Mouse (Mus musculus) midbrain, embryonic 15.5 days (tissue): ENCODE data around the gene Tnxb. TPM values are rescaled to one million over a fixed set of nuclear protein-coding genes. Genes with fewer than 3 reads are reported as not detected.
"Not testable (repeated sequence)": the region's sequence is repeated elsewhere in the genome, so short reads cannot be mapped to it uniquely, and the experiment has no call there.

ENCODE experiments used
- ATAC-seq: fragments of 200-750 bp; cut with Nextera tagmentation; replicated peaks from 2 replicates; pipeline ENCODE4 v1.8.0; 2017; ENCODE audit warnings: moderate TSS enrichment
- H3K27ac ChIP-seq: fragments of 300-500 bp; sonication (generic); 2 replicates; pipeline ENCODE4 v1.5.1; 2015; ENCODE audit warnings: mild to moderate bottlenecking, inconsistent platforms
- H3K27me3 ChIP-seq: fragments of 300-500 bp; sonication (generic); replicated peaks from 2 replicates; pipeline ENCODE4 v1.6.1; 2015; ENCODE audit warnings: inconsistent platforms
- H3K36me3 ChIP-seq: fragments of 300-500 bp; sonication (generic); replicated peaks from 2 replicates; pipeline ENCODE4 v1.6.1; 2015; ENCODE audit warnings: inconsistent platforms
- H3K4me1 ChIP-seq: fragments of 300-500 bp; sonication (generic); 2 replicates; pipeline ENCODE4 v1.6.1; 2015; ENCODE audit warnings: inconsistent platforms
- H3K4me2 ChIP-seq: fragments of 300-500 bp; sonication (generic); 2 replicates; pipeline ENCODE4 v1.6.1; 2015; ENCODE audit warnings: inconsistent platforms, mild to moderate bottlenecking, moderate library complexity
- H3K4me3 ChIP-seq: fragments of 300-500 bp; sonication (generic); 2 replicates; pipeline ENCODE4 v1.5.1; 2015; ENCODE audit warnings: mild to moderate bottlenecking, inconsistent platforms
- H3K9ac ChIP-seq: fragments of 300-500 bp; sonication (generic); 2 replicates; pipeline ENCODE4 v1.6.1; 2015; ENCODE audit warnings: mild to moderate bottlenecking, inconsistent platforms
- H3K9me3 ChIP-seq: fragments of 300-500 bp; sonication (generic); 2 replicates; pipeline ENCODE4 v1.6.1; 2016; ENCODE audit warnings: inconsistent platforms
- WGBS: fragments of 180-500 bp; shearing (Covaris S2); methylation state at CpG from one replicate; pipeline ENCODE4 v1.1.7; 2015; ENCODE audit warnings: mixed read lengths; 5-methylcytosine and 5-hydroxymethylcytosine counted together
- polyA plus RNA-seq: library from polyadenylated mRNA; unstranded; fragments of >200 nt; fragmentation: Nextera tagmentation; extraction: Ambion mirVana; gene quantifications from 2 replicates; pipeline ENCODE4 v1.2.1, GENCODE M21; 2015

Gene Tnxb
- polyA plus RNA-seq, 1 experiment from 2014 or later: 0.18 TPM

DNA sequence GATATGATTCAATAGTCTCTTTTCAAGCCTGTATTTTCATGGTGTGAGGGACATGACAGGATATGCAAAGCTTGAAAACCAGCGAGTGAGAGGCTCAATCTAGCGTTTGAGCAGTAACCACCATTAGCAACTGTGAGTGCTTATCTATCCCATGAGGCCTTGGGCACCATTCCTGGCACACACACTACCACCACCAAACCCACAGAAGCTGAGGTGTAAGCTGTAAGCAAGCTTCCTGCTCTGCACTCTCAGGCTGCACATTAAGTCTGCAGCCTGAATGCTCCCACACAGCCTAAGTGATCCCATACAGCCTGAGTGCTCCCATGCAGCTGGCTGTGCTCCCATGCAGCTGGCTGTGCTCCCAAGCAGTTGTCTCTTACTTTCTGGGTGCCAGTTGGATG is 30.3 kb downstream of the Tnxb start:
- Histone ChIP-seq H3K9me3 (no peaks in the 10 kb centered on the region), H3K4me3 (no peak overlapping the region), H3K4me1 (peaks cover 5% of the 10 kb centered on the region)

GRCm38 (mm10) chr17:34706476-34706875 is 36.1 kb downstream of the Tnxb start:
- not testable (repeated sequence) for H3K36me3 ChIP-seq, H3K27ac ChIP-seq, H3K9me3 ChIP-seq, ATAC-seq, H3K27me3 ChIP-seq, H3K4me1 ChIP-seq, H3K4me2 ChIP-seq, H3K4me3 ChIP-seq, H3K9ac ChIP-seq
- 83% methylated on average over 2 of the region's 2 CpGs for WGBS

More for the DNA sequence above, 30.3 kb downstream of the Tnxb start:
- Histone ChIP-seq H3K36me3 (no peaks in the 10 kb centered on the region), H3K9ac (no peak overlapping the region), H3K27ac (no peak overlapping the region; the same call in 1 of the 2 replicates), H3K4me2 (no peak overlapping the region), H3K27me3 (no peaks in the 10 kb centered on the region)
- ATAC-seq: no peak
- WGBS: 61% methylated on average over 2 of the region's 2 CpGs

DNA sequence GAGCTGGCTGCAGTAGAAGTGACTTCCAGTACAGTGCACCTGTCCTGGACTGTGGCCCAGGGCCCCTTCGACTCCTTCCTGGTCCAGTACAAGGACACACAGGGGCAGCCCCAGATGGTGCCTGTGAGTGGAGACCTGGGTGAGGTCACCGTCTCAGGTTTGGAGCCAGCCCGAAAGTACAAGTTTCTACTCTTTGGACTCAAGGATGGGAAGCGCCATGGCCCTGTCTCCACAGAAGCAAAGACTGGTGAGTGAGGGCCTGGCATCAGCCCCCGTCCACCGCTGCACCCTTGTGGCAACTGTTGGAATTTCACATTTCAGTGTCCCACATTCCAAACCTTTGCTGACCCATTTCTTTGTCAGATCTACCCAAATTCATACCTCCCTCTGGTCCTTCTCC is 42.6 kb downstream of the Tnxb start:
- Histone ChIP-seq H3K36me3 (no peaks in the 10 kb centered on the region), H3K4me3 (no peak overlapping the region), H3K27me3 (no peaks in the 10 kb centered on the region), H3K4me2 (no peak overlapping the region), H3K9me3 (no peaks in the 10 kb centered on the region), H3K4me1 (no peaks in the 10 kb centered on the region), H3K27ac (no peak overlapping the region), H3K9ac (no peak overlapping the region)
- ATAC-seq: no peak
- WGBS: 43% methylated on average over 6 of the region's 6 CpGs

DNA sequence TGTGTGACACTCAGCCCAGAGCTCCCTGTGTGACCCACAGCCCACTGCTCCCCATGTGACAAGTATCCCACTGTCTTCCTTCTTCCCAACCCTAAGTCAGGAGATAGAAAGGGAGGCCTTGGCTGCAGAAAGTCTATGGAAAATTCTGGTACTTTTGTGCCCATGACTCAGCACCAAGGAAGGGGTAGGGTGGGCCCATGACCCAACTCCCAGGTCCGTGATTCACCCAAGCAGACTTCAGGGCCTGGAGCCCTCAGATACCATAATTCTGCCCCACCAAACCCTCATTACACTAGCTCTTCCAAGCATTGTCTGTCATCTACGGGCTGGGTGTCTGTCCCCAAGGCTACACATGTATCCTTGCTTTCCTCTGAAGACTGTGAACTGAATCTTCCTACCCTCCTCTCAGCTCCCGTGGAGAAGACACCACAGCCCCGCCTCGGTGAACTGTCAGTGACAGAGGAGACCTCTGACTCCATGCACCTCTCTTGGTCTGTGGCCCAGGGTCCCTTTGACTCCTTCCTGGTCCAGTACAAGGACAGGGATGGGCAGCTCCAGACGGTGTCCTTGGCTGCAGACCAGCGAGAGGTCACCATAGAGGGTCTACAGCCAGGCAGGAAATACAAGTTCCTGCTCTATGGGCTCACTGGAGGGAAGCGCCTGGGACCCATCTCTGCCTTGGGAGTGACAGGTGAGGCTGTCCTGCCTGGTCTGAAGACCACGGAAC is 44.0 kb downstream of the Tnxb start:
- not testable (repeated sequence) for H3K4me1 ChIP-seq, H3K27ac ChIP-seq, H3K4me3 ChIP-seq, H3K27me3 ChIP-seq, H3K4me2 ChIP-seq, H3K36me3 ChIP-seq, ATAC-seq, H3K9me3 ChIP-seq, H3K9ac ChIP-seq
- WGBS: 83% methylated on average over 9 of the region's 9 CpGs

GRCm38 (mm10) chr17:34714908-34715445 is 44.6 kb downstream of the Tnxb start:
- H3K4me1 ChIP-seq, H3K9me3 ChIP-seq, H3K9ac ChIP-seq, H3K4me2 ChIP-seq, H3K27ac ChIP-seq, ATAC-seq, H3K36me3 ChIP-seq, H3K27me3 ChIP-seq, H3K4me3 ChIP-seq: not testable (repeated sequence)
- 87% methylated on average over 5 of the region's 5 CpGs for WGBS

- H3K27ac ChIP-seq, H3K9ac ChIP-seq: not testable (repeated sequence)
These were observed 45.1 kb downstream of the Tnxb start for GRCm38 (mm10) chr17:34715451-34715850.

DNA sequence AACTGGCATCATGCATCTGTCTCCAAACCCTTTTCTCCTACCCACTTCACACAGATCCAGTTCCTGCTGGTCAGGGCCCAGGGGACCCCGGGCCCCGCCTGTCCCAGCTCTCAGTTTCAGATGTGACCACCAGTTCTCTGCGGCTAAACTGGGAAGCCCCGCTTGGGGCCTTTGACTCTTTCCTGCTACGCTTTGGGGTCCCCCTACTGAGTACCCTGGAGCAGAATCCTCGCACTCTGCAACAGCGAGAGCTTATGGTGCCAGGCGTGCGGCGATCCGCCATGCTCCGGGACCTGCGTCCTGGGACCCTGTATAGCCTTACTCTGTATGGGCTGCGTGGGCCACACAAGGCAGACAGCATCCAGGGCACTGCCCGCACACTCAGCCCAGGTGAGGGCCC is 45.9 kb downstream of the Tnxb start:
- Histone ChIP-seq H3K4me1 (no peaks in the 10 kb centered on the region), H3K4me2 (no peak overlapping the region), H3K27ac (no peak overlapping the region), H3K9ac (no peak overlapping the region), H3K36me3 (no peaks in the 10 kb centered on the region), H3K9me3 (no peaks in the 10 kb centered on the region), H3K27me3 (no peaks in the 10 kb centered on the region), H3K4me3 (no peak overlapping the region)
- 90% methylated on average over 15 of the region's 15 CpGs for WGBS
- no peak for ATAC-seq

More at GRCm38 (mm10) chr17:34715451-34715850, 45.1 kb downstream of the Tnxb start:
- not testable (repeated sequence) for H3K4me1 ChIP-seq, H3K4me3 ChIP-seq, H3K9me3 ChIP-seq, H3K36me3 ChIP-seq, H3K27me3 ChIP-seq, ATAC-seq, H3K4me2 ChIP-seq
- WGBS: 78% methylated on average over 7 of the region's 7 CpGs

DNA sequence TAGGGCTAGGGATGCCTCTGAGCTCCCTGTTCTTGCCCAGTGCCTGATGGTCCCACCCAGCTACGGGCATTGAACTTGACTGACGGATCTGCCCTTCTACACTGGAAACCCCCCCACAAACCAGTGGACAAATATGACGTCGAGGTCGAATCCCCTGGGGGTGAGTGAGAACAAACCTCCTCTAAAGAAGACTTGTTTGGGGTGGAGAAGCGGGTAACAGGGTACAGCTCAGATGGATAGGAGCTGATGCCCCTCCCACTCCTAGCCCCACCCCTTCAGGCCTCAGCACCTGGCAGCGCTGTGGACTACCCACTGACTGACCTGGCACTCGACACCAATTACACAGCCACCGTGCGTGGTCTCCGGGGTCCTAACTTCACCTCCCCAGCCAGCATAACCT is 47.1 kb downstream of the Tnxb start:
- no peak overlapping the region for H3K4me2 ChIP-seq
- H3K9me3 ChIP-seq: no peaks in the 10 kb centered on the region
- no peak overlapping the region for H3K27ac ChIP-seq
- no peak overlapping the region for H3K4me3 ChIP-seq
- no peak overlapping the region for H3K9ac ChIP-seq
- H3K4me1 ChIP-seq: no peaks in the 10 kb centered on the region
- WGBS: 81% methylated on average over 11 of the region's 11 CpGs
- H3K27me3 ChIP-seq: no peaks in the 10 kb centered on the region
- no peak for ATAC-seq
- H3K36me3 ChIP-seq: no peaks in the 10 kb centered on the region

- not testable (repeated sequence) for ATAC-seq, H3K9me3 ChIP-seq, H3K9ac ChIP-seq, H3K4me3 ChIP-seq, H3K27me3 ChIP-seq, H3K27ac ChIP-seq, H3K4me1 ChIP-seq, H3K4me2 ChIP-seq, H3K36me3 ChIP-seq
- 70% methylated on average over 8 of the region's 8 CpGs for WGBS
These were observed 49.6 kb downstream of the Tnxb start for GRCm38 (mm10) chr17:34719886-34720285.

GRCm38 (mm10) chr17:34722238-34722637 is 51.9 kb downstream of the Tnxb start:
- 95% methylated on average over 4 of the region's 4 CpGs for WGBS
- H3K9ac ChIP-seq, H3K4me1 ChIP-seq, ATAC-seq, H3K36me3 ChIP-seq, H3K4me3 ChIP-seq, H3K27ac ChIP-seq, H3K4me2 ChIP-seq, H3K27me3 ChIP-seq, H3K9me3 ChIP-seq: not testable (repeated sequence)

GRCm38 (mm10) chr17:34723066-34723465 is 52.7 kb downstream of the Tnxb start:
- Histone ChIP-seq H3K4me2 (no peak overlapping the region), H3K36me3 (no peaks in the 10 kb centered on the region), H3K9ac (no peak overlapping the region), H3K4me3 (no peak overlapping the region), H3K27me3 (no peaks in the 10 kb centered on the region), H3K4me1 (no peaks in the 10 kb centered on the region), H3K9me3 (no peaks in the 10 kb centered on the region), H3K27ac (no peak overlapping the region)
- 82% methylated on average over 4 of the region's 4 CpGs for WGBS
- ATAC-seq: no peak

DNA sequence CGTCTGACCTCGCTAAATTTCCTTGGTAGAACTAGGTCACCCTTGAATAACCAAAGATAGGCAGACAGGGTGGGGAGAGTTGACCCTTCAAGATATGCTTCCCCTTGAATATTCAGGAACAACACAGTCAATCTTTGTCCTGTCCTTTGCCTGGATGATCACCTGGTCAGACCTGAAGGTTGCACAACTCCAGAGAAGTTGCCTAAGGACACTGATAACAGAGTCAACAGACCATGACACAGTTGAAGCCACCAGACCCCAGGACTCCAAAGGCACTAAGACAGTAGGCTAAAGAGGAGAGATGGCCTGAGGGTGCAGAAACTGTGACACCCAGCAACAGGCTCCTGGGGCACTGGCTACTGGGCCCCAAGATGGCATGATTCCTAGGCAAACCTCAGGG is 57.6 kb downstream of the Tnxb start:
- Histone ChIP-seq H3K27me3 (no peaks in the 10 kb centered on the region), H3K4me2 (no peak overlapping the region), H3K9ac (no peak overlapping the region), H3K4me3 (no peak overlapping the region), H3K27ac (no peak overlapping the region), H3K36me3 (no peaks in the 10 kb centered on the region), H3K9me3 (no peaks in the 10 kb centered on the region), H3K4me1 (no peaks in the 10 kb centered on the region)
- WGBS: 91% methylated on average over 2 of the region's 2 CpGs
- ATAC-seq: no peak

GRCm38 (mm10) chr17:34729155-34729554 is 58.8 kb downstream of the Tnxb start:
- not testable (repeated sequence) for H3K4me2 ChIP-seq, H3K9me3 ChIP-seq, H3K36me3 ChIP-seq, H3K27ac ChIP-seq, H3K27me3 ChIP-seq, H3K9ac ChIP-seq, ATAC-seq, H3K4me1 ChIP-seq, H3K4me3 ChIP-seq
- 83% methylated on average over 11 of the region's 11 CpGs for WGBS
